Mouse (Mus musculus) myocyte (in vitro differentiated cells): ENCODE measurements at regions not wholly inside any gene's neighbourhood (a gene's known extent, or its start where the extent isn't known, plus 50 kb on each side); places are given as distances from the start of the nearest gene placed in this dataset.

Experiments used
- CEBPB ChIP-seq: IDR thresholded peaks from 2 replicates; pipeline ENCODE4 v1.6.1; 2011; ENCODE audit warnings: mild to moderate bottlenecking, moderate library complexity; ENCODE audit not compliant: poor library complexity, insufficient read depth, severe bottlenecking
- E2F4 ChIP-seq: IDR thresholded peaks from one replicate; pipeline ENCODE4 v1.6.1; 2011; ENCODE audit warnings: mild to moderate bottlenecking, control low read depth, moderate library complexity; ENCODE audit not compliant: insufficient read depth
- MYOG ChIP-seq, 3 experiments: IDR thresholded peaks; one replicate each; pipeline ENCODE4 v1.6.1; 2011; ENCODE audit warnings: control low read depth in 2 of 3, low read depth in 2 of 3, mild to moderate bottlenecking in 2 of 3; ENCODE audit not compliant: insufficient read length in 2 of 3, control insufficient read depth in 1 of 3, insufficient read depth in 1 of 3
- POLR2A ChIP-seq: IDR thresholded peaks from one replicate; pipeline ENCODE4 v1.6.1; 2011; ENCODE audit warnings: low read depth, mild to moderate bottlenecking, control low read depth, moderate library complexity; ENCODE audit not compliant: insufficient read length
- POLR2AphosphoS2 ChIP-seq: IDR thresholded peaks from one replicate; pipeline ENCODE4 v1.6.1; 2011; ENCODE audit warnings: low read depth, control low read depth; ENCODE audit not compliant: insufficient read length
- SRF ChIP-seq: IDR thresholded peaks from one replicate; pipeline ENCODE4 v1.6.1; 2011; ENCODE audit warnings: low read depth; ENCODE audit not compliant: control insufficient read depth, insufficient read length
- TCF3 ChIP-seq: IDR thresholded peaks from one replicate; pipeline ENCODE4 v1.6.1; 2011; ENCODE audit warnings: low read depth, control low read depth; ENCODE audit not compliant: insufficient read length
- USF1 ChIP-seq: IDR thresholded peaks from one replicate; pipeline ENCODE4 v1.6.1; 2011; ENCODE audit warnings: low read depth, mild to moderate bottlenecking, control low read depth, moderate library complexity

GRCm38 (mm10) chr10:16978770-16979169 is 744.2 kb upstream of the Cited2 start:
- TF ChIP-seq POLR2A (no peak), USF1 (no peak), SRF (no peak), POLR2AphosphoS2 (no peak), MYOG (IDR thresholded peaks at IDR 0.05; ENCODE audit: control insufficient read depth in 1 of 3, insufficient read depth in 1 of 3, insufficient read length in 2 of 3, low read depth in 2 of 3) (no peak), E2F4 (no peak), TCF3 (no peak), CEBPB (no peak)
